Mouse (Mus musculus): ENCODE measurements around the gene Ifi27. TPM values are rescaled to one million over a fixed set of nuclear protein-coding genes. Genes with fewer than 3 reads are reported as not detected.

Gene Ifi27
- polyA plus RNA-seq, 1 experiment from 2014 or later, result 23.7 TPM

Other genes starting within 250 kb of the Ifi27 start
- gene Prima1, start 192.1 kb upstream of the Ifi27 start, polyA plus RNA-seq (2016; fragmentation: Nextera tagmentation; extraction: Ambion mirVana), result 0.75 TPM in 1 of 2 replicates, not detected in the other
- 0.20 TPM in 1 of 2 replicates, not detected in the other for gene Fam181a, start 123.2 kb upstream of the Ifi27 start, polyA plus RNA-seq (2016; fragmentation: Nextera tagmentation; extraction: Ambion mirVana)
- 218 TPM in 2 replicates for gene Asb2, start 78.2 kb upstream of the Ifi27 start, polyA plus RNA-seq (2016; fragmentation: Nextera tagmentation; extraction: Ambion mirVana)
- gene Otub2, start 45.5 kb upstream of the Ifi27 start, polyA plus RNA-seq (2016; fragmentation: Nextera tagmentation; extraction: Ambion mirVana), result 17.7 and 18.4 TPM in 2 replicates
- 0.39 and 0.46 TPM in 2 replicates for gene 9330161L09Rik, start 26.4 kb upstream of the Ifi27 start, polyA plus RNA-seq (2016; fragmentation: Nextera tagmentation; extraction: Ambion mirVana)
- gene Ddx24, start 8.4 kb upstream of the Ifi27 start, polyA plus RNA-seq (2016; fragmentation: Nextera tagmentation; extraction: Ambion mirVana), result 72.3 and 78.7 TPM in 2 replicates
- 3.6 and 4.5 TPM in 2 replicates for gene Ifi27l2a, start 9.5 kb downstream of the Ifi27 start, polyA plus RNA-seq (2016; fragmentation: Nextera tagmentation; extraction: Ambion mirVana)
- 0.31 TPM in 1 of 2 replicates, not detected in the other for gene Ifi27l2b, start 23.0 kb downstream of the Ifi27 start, polyA plus RNA-seq (2016; fragmentation: Nextera tagmentation; extraction: Ambion mirVana)
- gene Ppp4r4, start 98.1 kb downstream of the Ifi27 start, polyA plus RNA-seq (2016; fragmentation: Nextera tagmentation; extraction: Ambion mirVana), result 0.41 and 0.48 TPM in 2 replicates
- 0.09 and 0.31 TPM in 2 replicates for gene Serpina10, start 197.2 kb downstream of the Ifi27 start, polyA plus RNA-seq (2016; fragmentation: Nextera tagmentation; extraction: Ambion mirVana)
- gene Serpina6, start 223.0 kb downstream of the Ifi27 start, polyA plus RNA-seq (2016; fragmentation: Nextera tagmentation; extraction: Ambion mirVana), result 1.6 and 14.3 TPM in 2 replicates
- gene Serpina16, start 241.9 kb downstream of the Ifi27 start, polyA plus RNA-seq (2016; fragmentation: Nextera tagmentation; extraction: Ambion mirVana), result not detected in 2 replicates

All from heart, embryonic 12.5 days (tissue).